Mouse (Mus musculus) ES-E14 (cell line): ENCODE measurements around the gene Cenpu.

Experiments
- CHD2 ChIP-seq: IDR thresholded peaks from 2 replicates; pipeline ENCODE4 v1.6.1; 2014; ENCODE audit warnings: mild to moderate bottlenecking, low read depth, low read length, inconsistent platforms
- HCFC1 ChIP-seq: IDR thresholded peaks from 2 replicates; pipeline ENCODE4 v1.6.1; 2012; ENCODE audit warnings: low read length, inconsistent platforms, borderline replicate concordance; ENCODE audit not compliant: insufficient read depth
- MAFK ChIP-seq: IDR thresholded peaks from 2 replicates; pipeline ENCODE4 v1.6.1; 2014; ENCODE audit warnings: mild to moderate bottlenecking, low read depth, low read length, inconsistent platforms; ENCODE audit not compliant: insufficient read depth
- ZC3H11A ChIP-seq: IDR thresholded peaks from 2 replicates; pipeline ENCODE4 v1.6.1; 2012; ENCODE audit warnings: low read depth, mild to moderate bottlenecking, inconsistent platforms, low read length, borderline replicate concordance
- ZNF384 ChIP-seq: IDR thresholded peaks from 2 replicates; pipeline ENCODE4 v1.6.1; 2012; ENCODE audit warnings: low read depth, low read length, inconsistent platforms

DNA sequence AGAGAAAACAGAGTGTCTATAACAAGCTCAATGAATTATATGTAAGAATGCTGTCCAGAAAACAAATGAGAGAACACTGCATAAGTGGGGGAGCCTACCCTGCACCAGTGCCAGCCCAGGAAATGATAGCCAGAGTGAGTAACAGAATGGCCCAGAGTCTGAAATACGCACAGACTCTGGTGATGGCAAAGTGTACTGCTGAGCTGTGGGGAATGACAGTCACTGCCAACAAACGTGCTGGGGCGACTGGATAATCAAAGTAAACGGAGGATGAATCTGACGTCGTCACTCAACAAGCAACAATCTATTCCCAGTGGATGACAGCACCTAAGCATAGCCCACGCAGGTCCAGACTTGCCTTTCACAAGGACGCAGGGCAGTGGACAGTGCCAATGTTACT is 41.2 kb downstream of the Cenpu start:
- TF ChIP-seq ZC3H11A (no peak), ZNF384 (no peak), MAFK (no peak), CHD2 (no peak), HCFC1 (no peak)
